Mouse (Mus musculus) CH12.LX (cell line): ENCODE data around the gene Cdkn2aipnl. TPM values are rescaled to one million over a fixed set of nuclear protein-coding genes. Genes with fewer than 3 reads are reported as not detected.
A peak's percentile ranks its signal among the peaks of the same experiment; 100 is the strongest.

ENCODE experiments used
- DNase-seq: peaks from one replicate; pipeline ENCODE4 v3.0.0-alpha.2; 2013; ENCODE audit errors: extremely low read depth
- H3K27ac ChIP-seq: 2 replicates; pipeline ENCODE4 v1.5.1; 2012; ENCODE audit warnings: low read depth, mild to moderate bottlenecking, control low read depth, moderate library complexity; ENCODE audit not compliant: insufficient read depth
- H3K27me3 ChIP-seq: replicated peaks from 2 replicates; pipeline ENCODE3; 2012; ENCODE audit warnings: inconsistent platforms
- H3K36me3 ChIP-seq, 2 experiments: replicated peaks in 1 of 2; 2 replicates each; pipeline versions ENCODE3 to v1.6.1; 2012; ENCODE audit warnings: inconsistent platforms in 1 of 2, low read length in 1 of 2, mild to moderate bottlenecking in 1 of 2, mixed read lengths in 1 of 2, moderate library complexity in 1 of 2; ENCODE audit not compliant: control insufficient read depth in 1 of 2, insufficient read depth in 1 of 2
- H3K4me1 ChIP-seq, 2 experiments: 2 replicates each; pipeline ENCODE4 v1.6.1; 2012; ENCODE audit warnings: inconsistent platforms in 1 of 2, moderate library complexity in 1 of 2; ENCODE audit not compliant: insufficient read depth in 2 of 2, control insufficient read depth in 1 of 2
- H3K4me2 ChIP-seq: 2 replicates; pipeline ENCODE4 v1.6.1; 2012; ENCODE audit warnings: low read depth, mild to moderate bottlenecking, control low read depth; ENCODE audit not compliant: poor library complexity, insufficient read depth, severe bottlenecking
- H3K4me3 ChIP-seq, 3 experiments: fragments of 150-350 bp in 1 of 3; sonication (generic) in 1 of 3; replicated peaks in 1 of 3; 2 replicates each; pipeline versions ENCODE3 to v1.5.1; 2011 to 2012; ENCODE audit warnings: low read depth in 2 of 3, low read length in 2 of 3, mild to moderate bottlenecking in 2 of 3, moderate library complexity in 2 of 3, control low read depth in 1 of 3, improper control_type of control experiment in 1 of 3, inconsistent platforms in 1 of 3, mixed read lengths in 1 of 3; ENCODE audit not compliant: poor library complexity in 1 of 3
- H3K79me2 ChIP-seq: replicated peaks from 2 replicates; pipeline ENCODE4 v1.6.1; 2012; ENCODE audit warnings: mild to moderate bottlenecking, moderate library complexity; ENCODE audit not compliant: control insufficient read depth, poor library complexity, insufficient read depth, severe bottlenecking; ENCODE audit errors: extremely low read depth
- H3K9ac ChIP-seq: 2 replicates; pipeline ENCODE4 v1.6.1; 2012; ENCODE audit warnings: low read depth, mild to moderate bottlenecking, control low read depth, moderate library complexity; ENCODE audit not compliant: insufficient read depth
- H3K9me3 ChIP-seq: replicated peaks from 2 replicates; pipeline ENCODE3; 2012; ENCODE audit warnings: low read length, inconsistent platforms, mixed read lengths
- BHLHE40 ChIP-seq: IDR thresholded peaks from 2 replicates; pipeline ENCODE4 v1.6.1; 2011; ENCODE audit warnings: mild to moderate bottlenecking, low read depth, low read length, improper control_type of control experiment
- CHD1 ChIP-seq: IDR thresholded peaks from 2 replicates; pipeline ENCODE4 v1.6.1; 2012; ENCODE audit warnings: low read depth, low read length, improper control_type of control experiment, inconsistent platforms
- CTCF ChIP-seq, 2 experiments: IDR thresholded peaks in 1 of 2; conservative IDR thresholded peaks in 1 of 2; 2 replicates each; pipeline ENCODE4 v1.5.1; 2011 to 2012; ENCODE audit warnings: low read depth in 2 of 2, low read length in 2 of 2, improper control_type of control experiment in 1 of 2, inconsistent platforms in 1 of 2, mild to moderate bottlenecking in 1 of 2, moderate library complexity in 1 of 2
- E2F4 ChIP-seq: IDR thresholded peaks from 2 replicates; pipeline ENCODE4 v1.6.1; 2011; ENCODE audit warnings: low read depth, low read length, improper control_type of control experiment; ENCODE audit not compliant: insufficient replicate concordance
- EP300 ChIP-seq: IDR thresholded peaks from 2 replicates; pipeline ENCODE4 v1.6.1; 2011; ENCODE audit warnings: low read length, improper control_type of control experiment
- ETS1 ChIP-seq: conservative IDR thresholded peaks from 2 replicates; pipeline ENCODE4 v1.6.1; 2012; ENCODE audit warnings: low read depth, mild to moderate bottlenecking, inconsistent platforms, low read length, improper control_type of control experiment, moderate library complexity
- GABPA ChIP-seq: IDR thresholded peaks from 2 replicates; pipeline ENCODE4 v1.6.1; 2012; ENCODE audit warnings: low read depth, low read length, improper control_type of control experiment, inconsistent platforms; ENCODE audit not compliant: insufficient replicate concordance
- HCFC1 ChIP-seq: IDR thresholded peaks from 2 replicates; pipeline ENCODE4 v1.6.1; 2012; ENCODE audit warnings: low read depth, mild to moderate bottlenecking, inconsistent platforms, low read length, improper control_type of control experiment
- IRF4 ChIP-seq: IDR thresholded peaks from 2 replicates; pipeline ENCODE4 v1.6.1; 2014; ENCODE audit warnings: low read depth, mild to moderate bottlenecking, inconsistent platforms, low read length, improper control_type of control experiment
- JUN ChIP-seq: IDR thresholded peaks from 2 replicates; pipeline ENCODE4 v1.6.1; 2011; ENCODE audit warnings: low read depth, mild to moderate bottlenecking, low read length, improper control_type of control experiment, moderate library complexity; ENCODE audit not compliant: insufficient read depth
- JUND ChIP-seq: conservative IDR thresholded peaks from 2 replicates; pipeline ENCODE4 v1.6.1; 2011; ENCODE audit warnings: low read depth, low read length, improper control_type of control experiment
- KAT2A ChIP-seq: IDR thresholded peaks from 2 replicates; pipeline ENCODE4 v1.6.1; 2012; ENCODE audit warnings: low read length, improper control_type of control experiment, inconsistent platforms; ENCODE audit not compliant: insufficient replicate concordance
- MAZ ChIP-seq: IDR thresholded peaks from 2 replicates; pipeline ENCODE4 v1.6.1; 2012; ENCODE audit warnings: low read depth, mild to moderate bottlenecking, inconsistent platforms, low read length, improper control_type of control experiment, moderate library complexity
- MEF2A ChIP-seq: IDR thresholded peaks from 2 replicates; pipeline ENCODE4 v1.6.1; 2014; ENCODE audit warnings: low read depth, mild to moderate bottlenecking, inconsistent platforms, low read length, improper control_type of control experiment, borderline replicate concordance
- MXI1 ChIP-seq: IDR thresholded peaks from 2 replicates; pipeline ENCODE4 v1.6.1; 2011; ENCODE audit warnings: mild to moderate bottlenecking, low read depth, low read length, improper control_type of control experiment
- MYC ChIP-seq: IDR thresholded peaks from 2 replicates; pipeline ENCODE4 v1.6.1; 2011; ENCODE audit warnings: low read depth, mild to moderate bottlenecking, improper control_type of control experiment, low read length
- NELFE ChIP-seq: IDR thresholded peaks from 2 replicates; pipeline ENCODE4 v1.6.1; 2011; ENCODE audit warnings: low read depth, low read length, improper control_type of control experiment
- POLR2A ChIP-seq: IDR thresholded peaks from 2 replicates; pipeline ENCODE4 v1.6.1; 2011; ENCODE audit warnings: low read depth, mild to moderate bottlenecking, improper control_type of control experiment, low read length
- RAD21 ChIP-seq: IDR thresholded peaks from 2 replicates; pipeline ENCODE4 v1.6.1; 2011; ENCODE audit warnings: low read depth, mild to moderate bottlenecking, low read length, improper control_type of control experiment, moderate library complexity
- RCOR1 ChIP-seq: conservative IDR thresholded peaks from 2 replicates; pipeline ENCODE4 v1.6.1; 2012; ENCODE audit warnings: low read depth, mild to moderate bottlenecking, inconsistent platforms, low read length, improper control_type of control experiment
- SIN3A ChIP-seq: IDR thresholded peaks from 2 replicates; pipeline ENCODE4 v1.6.1; 2012; ENCODE audit warnings: low read length, improper control_type of control experiment, inconsistent platforms
- TBP ChIP-seq: conservative IDR thresholded peaks from 2 replicates; pipeline ENCODE4 v1.6.1; 2011; ENCODE audit warnings: low read depth, low read length, improper control_type of control experiment
- TCF12 ChIP-seq: IDR thresholded peaks from 2 replicates; pipeline ENCODE4 v1.6.1; 2014; ENCODE audit warnings: low read depth, mild to moderate bottlenecking, inconsistent platforms, low read length, improper control_type of control experiment
- ZMIZ1 ChIP-seq: IDR thresholded peaks from 2 replicates; pipeline ENCODE4 v1.6.1; 2012; ENCODE audit warnings: low read depth, mild to moderate bottlenecking, inconsistent platforms, low read length, improper control_type of control experiment
- ZNF384 ChIP-seq: IDR thresholded peaks from 2 replicates; pipeline ENCODE4 v1.6.1; 2012; ENCODE audit warnings: low read depth, low read length, improper control_type of control experiment, inconsistent platforms
- dilution Hi-C: fragments of 300-500 bp; cut with MboI; formaldehyde crosslinking; loops from 2 replicates; pipeline ENCODE4 v1.14.3; 2020; ENCODE audit warnings: low sequenced_read_pairs; ENCODE audit not compliant: extremely low pct_unique_long_range_greater_than_20kb, extremely low pct_ligation_motif_present
- in situ Hi-C: fragments of 300-500 bp; cut with MboI; formaldehyde crosslinking; loops from 3 replicates; pipeline ENCODE4 v1.14.3; 2019; ENCODE audit warnings: low sequenced_read_pairs, low pct_ligation_motif_present, low pct_unique_long_range_greater_than_20kb, mixed read lengths
- polyA plus RNA-seq: library from polyadenylated mRNA; unstranded; fragments of >175 nt; gene quantifications from 2 replicates; pipeline ENCODE4 v1.2.1, GENCODE M21; 2012; ENCODE audit warnings: low read depth; ENCODE audit not compliant: insufficient read length
- total RNA-seq, 2 experiments: library from RNA; depleted of rRNA; stranded (reverse); fragments of 300-350 nt in 1 of 2; fragments of >200 nt in 1 of 2; gene quantifications; 2 replicates each; pipeline ENCODE4 v1.2.3; 2012 to 2014

The Cdkn2aipnl gene
- total and polyA plus RNA-seq, 3 experiments: 170 to 256 (median 200) TPM

DNA sequence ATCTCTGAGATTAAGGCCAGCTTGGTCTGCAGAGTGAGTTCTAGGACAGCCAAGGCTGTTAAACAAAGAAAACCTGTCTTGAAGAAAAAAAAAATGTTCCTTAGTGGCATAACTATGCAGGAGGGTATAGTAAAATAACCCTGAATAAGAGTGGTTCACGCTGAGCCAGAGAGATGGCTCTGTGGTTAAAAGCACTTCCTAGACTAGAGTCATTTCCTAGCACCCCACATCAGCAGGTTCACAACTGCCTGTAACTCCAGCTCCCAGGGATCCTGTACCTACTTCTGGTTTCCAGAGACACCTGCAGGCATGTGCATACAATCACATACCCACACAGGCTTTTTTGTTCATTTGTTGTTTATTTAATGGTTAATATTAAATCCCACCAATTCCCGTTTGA is 38.1 kb downstream of the Cdkn2aipnl start:
- Histone ChIP-seq H3K36me3 (peaks cover 0 to 14% of the 10 kb centered on the region in 2 experiments), H3K9ac (peak overlapping the region; percentile 32; the same call in 1 of the 2 replicates), H3K27me3 (no peaks in the 10 kb centered on the region)
- TF ChIP-seq BHLHE40 (no peak), RAD21 (no peak; the same call in none of the 2 replicates), CTCF (conservative IDR thresholded peaks at IDR 0.05 in 1 of 2, IDR thresholded peaks at IDR 0.05 in 1 of 2; ENCODE audit: low read depth in 2 of 2, low read length in 2 of 2) (no peak), TCF12 (no peak), TBP (no peak), GABPA (no peak), ZNF384 (0 out of 2 replicates have a peak, but pooled peaks have one; percentile 15), KAT2A (no peak), HCFC1 (no peak), NELFE (no peak), CHD1 (0 out of 2 replicates have a peak, but pooled peaks have one; percentile 31), MYC (0 out of 2 replicates have a peak, but pooled peaks have one; percentile 26), MEF2A (no peak), RCOR1 (no peak)
- TF ChIP-seq, all 38 proteins: peak for 3
- dilution Hi-C loops (no loop called here), in situ Hi-C loops (no loop called here)
- H3K4me2 ChIP-seq: no peak overlapping the region
- no peaks in the 10 kb centered on the region for H3K9me3 ChIP-seq
- no peak for DNase-seq
- 0 out of 2 replicates have a peak, but pooled peaks cover 4% of the 10 kb centered on the region for H3K79me2 ChIP-seq
- no peak overlapping the region for H3K27ac ChIP-seq
- no peak overlapping the region for H3K4me3 ChIP-seq
- H3K4me1 ChIP-seq: peaks cover 13 to 48% of the 10 kb centered on the region in 2 experiments

DNA sequence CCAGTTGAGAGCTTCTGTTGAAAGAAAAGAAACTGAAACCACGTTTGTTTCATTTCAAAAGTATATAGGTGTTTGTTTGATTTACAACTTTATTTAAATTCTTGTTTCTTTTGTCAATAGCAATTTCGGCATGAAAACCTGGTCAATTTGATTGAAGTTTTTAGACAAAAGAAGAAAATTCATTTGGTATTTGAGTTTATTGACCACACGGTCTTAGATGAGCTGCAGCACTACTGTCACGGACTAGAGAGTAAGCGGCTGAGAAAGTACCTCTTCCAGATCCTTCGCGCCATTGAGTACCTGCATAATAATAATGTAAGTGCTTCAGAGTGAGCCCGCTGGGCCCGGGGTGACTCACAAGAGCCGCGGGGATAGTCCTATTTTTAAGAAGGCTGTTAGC is 43.5 kb downstream of the Cdkn2aipnl start:
- H3K9ac ChIP-seq: peak overlapping the region; percentile 72
- dilution Hi-C loops (no loop called here), in situ Hi-C loops (no loop called here)
- peaks cover 0 to 15% of the 10 kb centered on the region in 2 experiments for H3K36me3 ChIP-seq
- no peaks in the 10 kb centered on the region for H3K79me2 ChIP-seq
- H3K4me1 ChIP-seq: peaks cover 12 to 37% of the 10 kb centered on the region in 2 experiments
- no peaks in the 10 kb centered on the region for H3K27me3 ChIP-seq
- peak overlapping the region; percentile 95 for H3K4me2 ChIP-seq
- H3K4me3 ChIP-seq: peak overlapping the region; percentile 5 to 37 (median 33)
- DNase-seq: peak; percentile 78
- H3K27ac ChIP-seq: no peak overlapping the region
- TF ChIP-seq ZNF384: no peak
- TF ChIP-seq ETS1: peak; percentile 36; the same call in 1 of the 2 replicates
- peak; percentile 38; the same call in 1 of the 2 replicates for TF ChIP-seq HCFC1
- TF ChIP-seq NELFE: peak; percentile 36; the same call in 1 of the 2 replicates
- TF ChIP-seq BHLHE40: peak; percentile 6; the same call in 1 of the 2 replicates
- TF ChIP-seq IRF4: peak; percentile 73
- TF ChIP-seq JUN: peak; percentile 11; the same call in 1 of the 2 replicates
- TF ChIP-seq ZMIZ1: no peak
- peak; percentile 47 for TF ChIP-seq POLR2A
- TF ChIP-seq MYC: peak; percentile 50; the same call in 1 of the 2 replicates
- TF ChIP-seq MAZ: 0 out of 2 replicates have a peak, but pooled peaks have one; percentile 28
- 0 out of 2 replicates have a peak, but pooled peaks have one; percentile 27 for TF ChIP-seq SIN3A
- no peak for TF ChIP-seq MXI1
- peak; percentile 60; the same call in 1 of the 2 replicates for TF ChIP-seq EP300
- TF ChIP-seq E2F4: peak; percentile 76; the same call in 1 of the 2 replicates
- TF ChIP-seq TBP: peak; percentile 77; the same call in 1 of the 2 replicates
- no peak for TF ChIP-seq RAD21
- peak; percentile 67 for TF ChIP-seq JUND
- peak; percentile 37; the same call in 1 of the 2 replicates for TF ChIP-seq MEF2A
- no peaks in the 10 kb centered on the region for H3K9me3 ChIP-seq
